In genomic region chr11:69236926-69237260, GRCm38 (mm10) we compare ENCODE assay signal across 9 mouse cellular contexts. TPM values are rescaled to one million over a fixed set of nuclear protein-coding genes. Genes with fewer than 3 reads are reported as not detected.
DNase-seq lines count a peak whose midpoint lies in the region; ATAC-seq lines count a peak whose summit lies in the region.
"Had no signal": no experiment of that assay in that cellular context is flagged by ENCODE, and none has a peak within 500 bp of the region (broad histone marks: within the 10 kb centered on the region; RNA-seq: fewer than 3 reads in every experiment).

TSS of gene Gucy2e (minus strand) at chr11:69237036.

- no peak for DNase-seq in kidney, postnatal 4 days
- DNase-seq in left cerebral cortex, postnatal 25 days (ENCODE audit: low spot score in 2 of 2) = no peak
- no peak for DNase-seq in layer of hippocampus, postnatal 14 days (ENCODE audit: low spot score in 2 of 2)
- DNase-seq in left cerebral cortex, postnatal 36 days (ENCODE audit: low spot score in 2 of 2) = no peak
- DNase-seq: gastrocnemius, postnatal 36 days had no signal

- H3K9ac ChIP-seq in kidney, embryonic 16.5 days (replicated peaks; ENCODE audit: low read length) = peak within 1 kb of the TSS; percentile 68
- H3K9ac ChIP-seq in embryonic facial prominence, embryonic 13.5 days = peak within 1 kb of the TSS; percentile 73
- H3K9ac ChIP-seq in intestine, embryonic 15.5 days = peak within 1 kb of the TSS; percentile 47
- peak within 1 kb of the TSS; percentile 70 for H3K9ac ChIP-seq in neural tube, embryonic 13.5 days

- no peak for ATAC-seq in kidney, embryonic 16.5 days (ENCODE audit: low FRiP score, low TSS enrichment)
- no peak for ATAC-seq in embryonic facial prominence, embryonic 13.5 days (ENCODE audit: insufficient number of reproducible peaks, insufficient read depth, low FRiP score, low TSS enrichment, low read depth)
- no peak for ATAC-seq in intestine, embryonic 15.5 days
- ATAC-seq in neural tube, embryonic 13.5 days (ENCODE audit: low read depth) = no peak

- intact Hi-C loops in left cerebral cortex, postnatal 25 days (cut with DNase I) = loop anchor here (5.0 kb wide), 1 partner anchor 175 kb away; no protein-coding TSS in a partner anchor
- intact Hi-C loops in left cerebral cortex, postnatal 36 days (cut with DNase I) = no loop called here

- WGBS in kidney, embryonic 16.5 days = 21% methylated on average over 13 of the region's 13 CpGs
- 14% methylated on average over 13 of the region's 13 CpGs for WGBS in embryonic facial prominence, embryonic 13.5 days
- WGBS in intestine, embryonic 15.5 days = 20% methylated on average over 13 of the region's 13 CpGs
- 28% methylated on average over 13 of the region's 13 CpGs for WGBS in neural tube, embryonic 13.5 days

- H3K4me1 ChIP-seq in kidney, embryonic 16.5 days (ENCODE audit: insufficient read depth, low read length) = peaks cover 21% of the 10 kb centered on the region
- peaks cover 19% of the 10 kb centered on the region for H3K4me1 ChIP-seq in embryonic facial prominence, embryonic 13.5 days
- peaks cover 14% of the 10 kb centered on the region for H3K4me1 ChIP-seq in intestine, embryonic 15.5 days (replicated peaks)
- H3K4me1 ChIP-seq in neural tube, embryonic 13.5 days (replicated peaks) = peaks cover 22% of the 10 kb centered on the region

- H3K9me3 ChIP-seq in kidney, embryonic 16.5 days (ENCODE audit: low read length) = no peaks in the 10 kb centered on the region
- no peaks in the 10 kb centered on the region for H3K9me3 ChIP-seq in embryonic facial prominence, embryonic 13.5 days
- no peaks in the 10 kb centered on the region for H3K9me3 ChIP-seq in intestine, embryonic 15.5 days
- H3K9me3 ChIP-seq in neural tube, embryonic 13.5 days = no peaks in the 10 kb centered on the region

- peak within 1 kb of the TSS; percentile 83 for H3K4me2 ChIP-seq in kidney, embryonic 16.5 days (replicated peaks; ENCODE audit: low read depth, low read length)
- peak within 1 kb of the TSS; percentile 89 for H3K4me2 ChIP-seq in embryonic facial prominence, embryonic 13.5 days
- H3K4me2 ChIP-seq in intestine, embryonic 15.5 days (replicated peaks) = peak within 1 kb of the TSS; percentile 94
- peak within 1 kb of the TSS; percentile 77 for H3K4me2 ChIP-seq in neural tube, embryonic 13.5 days

- peak within 1 kb of the TSS; percentile 52 for H3K4me3 ChIP-seq in kidney, embryonic 16.5 days (ENCODE audit: low read length)
- H3K4me3 ChIP-seq in embryonic facial prominence, embryonic 13.5 days = peak within 1 kb of the TSS; percentile 51
- H3K4me3 ChIP-seq in intestine, embryonic 15.5 days (replicated peaks) = peak within 1 kb of the TSS; percentile 46
- H3K4me3 ChIP-seq in neural tube, embryonic 13.5 days = peak within 1 kb of the TSS; percentile 46

- peaks cover 17% of the 10 kb centered on the region for H3K27me3 ChIP-seq in kidney, embryonic 16.5 days (ENCODE audit: insufficient read depth, low read length)
- H3K27me3 ChIP-seq in embryonic facial prominence, embryonic 13.5 days = peaks cover 43% of the 10 kb centered on the region
- H3K27me3 ChIP-seq in intestine, embryonic 15.5 days (replicated peaks) = peaks cover 24% of the 10 kb centered on the region
- H3K27me3 ChIP-seq in neural tube, embryonic 13.5 days = peaks cover 51% of the 10 kb centered on the region

- peak within 1 kb of the TSS; percentile 79 for H3K27ac ChIP-seq in kidney, embryonic 16.5 days (ENCODE audit: low read length)
- peak within 1 kb of the TSS; percentile 64 for H3K27ac ChIP-seq in embryonic facial prominence, embryonic 13.5 days
- H3K27ac ChIP-seq in intestine, embryonic 15.5 days = no peak within 1 kb of the TSS
- H3K27ac ChIP-seq in neural tube, embryonic 13.5 days (replicated peaks) = peak within 1 kb of the TSS; percentile 83

- no peaks in the 10 kb centered on the region for H3K36me3 ChIP-seq in kidney, embryonic 16.5 days (ENCODE audit: insufficient read depth, low read length)
- no peaks in the 10 kb centered on the region for H3K36me3 ChIP-seq in embryonic facial prominence, embryonic 13.5 days
- no peaks in the 10 kb centered on the region for H3K36me3 ChIP-seq in intestine, embryonic 15.5 days
- no peaks in the 10 kb centered on the region for H3K36me3 ChIP-seq in neural tube, embryonic 13.5 days

RNA-seq across cellular contexts. Expression of gene Gucy2e, which starts in this region (rescaled TPM):
- polyA plus RNA-seq in kidney, embryonic 16.5 days (2015; fragmentation: Nextera tagmentation; extraction: Ambion mirVana) = 0.17 and 0.27 TPM in 2 replicates
- 0.45 and 0.62 TPM in 2 replicates for polyA plus RNA-seq in embryonic facial prominence, embryonic 13.5 days (2015; fragmentation: Nextera tagmentation; extraction: Ambion mirVana)
- polyA plus RNA-seq in intestine, embryonic 15.5 days (2015; fragmentation: Nextera tagmentation; extraction: Ambion mirVana) = 0.03 and 0.10 TPM in 2 replicates
- polyA plus RNA-seq in neural tube, embryonic 13.5 days (2015; fragmentation: Nextera tagmentation; extraction: Ambion mirVana) = 0.21 TPM in 2 replicates
- under 1 TPM; 0.80 to 0.94 TPM for total RNA-seq in left cerebral cortex, postnatal 25 days (2021)
- total RNA-seq in layer of hippocampus, postnatal 14 days (2021) = 1 to 10 TPM; 1.0 to 1.1 TPM
- 1 to 10 TPM in 1 of 2 experiments, under 1 TPM in 1; 0.84 to 1.2 TPM for total RNA-seq in left cerebral cortex, postnatal 36 days (2021)
- total RNA-seq: gastrocnemius, postnatal 36 days had no signal
